Mouse (Mus musculus) limb, embryonic 12.5 days (tissue): ENCODE results near the gene Plekhh3. TPM values are rescaled to one million over a fixed set of nuclear protein-coding genes. Genes with fewer than 3 reads are reported as not detected.

ENCODE experiments used
- ATAC-seq: fragments of 200-750 bp; cut with Nextera tagmentation; 2 replicates; pipeline ENCODE4 v1.8.0; 2017; ENCODE audit warnings: low read depth, moderate TSS enrichment; ENCODE audit not compliant: insufficient number of reproducible peaks, insufficient read depth, low FRiP score, low TSS enrichment
- H3K27ac ChIP-seq: fragments of 300-500 bp; sonication (generic); 2 replicates; pipeline ENCODE4 v1.5.1; 2016; ENCODE audit warnings: mild to moderate bottlenecking, moderate library complexity
- H3K27me3 ChIP-seq: fragments of 300-500 bp; sonication (generic); 2 replicates; pipeline ENCODE4 v1.6.1; 2016; ENCODE audit warnings: mild to moderate bottlenecking, moderate library complexity
- H3K36me3 ChIP-seq: fragments of 300-500 bp; sonication (generic); 2 replicates; pipeline ENCODE4 v1.6.1; 2016; ENCODE audit warnings: mild to moderate bottlenecking, moderate library complexity
- H3K4me1 ChIP-seq: fragments of 300-500 bp; sonication (generic); replicated peaks from 2 replicates; pipeline ENCODE4 v1.6.1; 2016
- H3K4me2 ChIP-seq: fragments of 300-500 bp; sonication (generic); 2 replicates; pipeline ENCODE4 v1.6.1; 2016; ENCODE audit warnings: mild to moderate bottlenecking, moderate library complexity
- H3K4me3 ChIP-seq: fragments of 300-500 bp; sonication (generic); replicated peaks from 2 replicates; pipeline ENCODE4 v1.5.1; 2016; ENCODE audit warnings: mild to moderate bottlenecking
- H3K9ac ChIP-seq: fragments of 300-500 bp; sonication (generic); replicated peaks from 2 replicates; pipeline ENCODE4 v1.6.1; 2016; ENCODE audit warnings: mild to moderate bottlenecking, moderate library complexity
- H3K9me3 ChIP-seq: fragments of 300-500 bp; sonication (generic); 2 replicates; pipeline ENCODE4 v1.6.1; 2016; ENCODE audit warnings: mild to moderate bottlenecking, moderate library complexity
- WGBS: fragments of 180-500 bp; shearing (Covaris S2); methylation state at CpG from one replicate; pipeline ENCODE4 v1.1.7; 2016; 5-methylcytosine and 5-hydroxymethylcytosine counted together
- polyA plus RNA-seq: library from polyadenylated mRNA; unstranded; fragments of >200 nt; fragmentation: Nextera tagmentation; extraction: Ambion mirVana; gene quantifications from 2 replicates; pipeline ENCODE4 v1.2.1, GENCODE M21; 2016

Plekhh3 gene
- 5.3 and 7.0 TPM in 2 replicates for polyA plus RNA-seq

- Histone ChIP-seq H3K4me1 (peaks cover 56% of the 10 kb centered on the region), H3K9me3 (no peaks in the 10 kb centered on the region), H3K36me3 (peaks cover 6% of the 10 kb centered on the region; the same call in 1 of the 2 replicates), H3K9ac (peak within 1 kb of the TSS; percentile 67), H3K4me2 (peak within 1 kb of the TSS; percentile 84), H3K4me3 (peak within 1 kb of the TSS; percentile 66), H3K27ac (0 out of 2 replicates have a peak within 1 kb of the TSS, but pooled peaks have one; percentile 56), H3K27me3 (peaks cover 87% of the 10 kb centered on the region)
- under 1% methylated on average over 46 of the region's 50 CpGs for whole genome bisulfite sequencing
- ATAC-seq, result peak; percentile 94
These were observed at the start of gene Plekhh3 for GRCm38 (mm10) chr11:101170811-101171610. Plekhh3 (minus strand) TSS chr11:101171351.

- 0 out of 2 replicates have a peak, but pooled peaks cover 6% of the 10 kb centered on the region for H3K4me1 ChIP-seq
- peaks cover 18% of the 10 kb centered on the region; the same call in 1 of the 2 replicates for H3K36me3 ChIP-seq
- H3K4me3 ChIP-seq, result no peak overlapping the region
- WGBS, result 66% methylated on average over 2 of the region's 2 CpGs
- no peak for ATAC-seq
- no peak overlapping the region for H3K4me2 ChIP-seq
- H3K9ac ChIP-seq, result no peak overlapping the region
- no peaks in the 10 kb centered on the region for H3K9me3 ChIP-seq
- H3K27me3 ChIP-seq, result no peaks in the 10 kb centered on the region
- H3K27ac ChIP-seq, result no peak overlapping the region
These were observed 49.7 kb upstream of the Plekhh3 start for GRCm38 (mm10) chr11:101220853-101221252.

- Histone ChIP-seq H3K4me3 (no peak overlapping the region), H3K36me3 (peaks cover 39% of the 10 kb centered on the region), H3K9ac (no peak overlapping the region), H3K4me2 (no peak overlapping the region), H3K27ac (no peak overlapping the region), H3K9me3 (no peaks in the 10 kb centered on the region), H3K27me3 (no peaks in the 10 kb centered on the region), H3K4me1 (no peaks in the 10 kb centered on the region)
- ATAC-seq, result no peak
- 85% methylated on average over 10 of the region's 10 CpGs for WGBS
These were observed 47.4 kb upstream of the Plekhh3 start for GRCm38 (mm10) chr11:101218436-101219055.

GRCm38 (mm10) chr11:101216936-101217335, 45.8 kb upstream of the Plekhh3 start:
- WGBS, result 91% methylated on average over 5 of the region's 5 CpGs
- no peak for ATAC-seq
- Histone ChIP-seq H3K9ac (no peak overlapping the region), H3K27ac (no peak overlapping the region), H3K4me1 (no peaks in the 10 kb centered on the region), H3K4me3 (no peak overlapping the region), H3K4me2 (no peak overlapping the region), H3K36me3 (peaks cover 48% of the 10 kb centered on the region), H3K9me3 (no peaks in the 10 kb centered on the region), H3K27me3 (no peaks in the 10 kb centered on the region)

GRCm38 (mm10) chr11:101211970-101212369, 40.8 kb upstream of the Plekhh3 start:
- 45% methylated on average over 3 of the region's 3 CpGs for WGBS

GRCm38 (mm10) chr11:101200986-101201385, 29.8 kb upstream of the Plekhh3 start:
- Histone ChIP-seq H3K27me3 (no peaks in the 10 kb centered on the region), H3K4me1 (no peaks in the 10 kb centered on the region), H3K9ac (no peak overlapping the region), H3K4me3 (no peak overlapping the region), H3K9me3 (no peaks in the 10 kb centered on the region), H3K4me2 (no peak overlapping the region), H3K36me3 (peaks cover 84% of the 10 kb centered on the region), H3K27ac (no peak overlapping the region)
- WGBS, result 25% methylated on average over 7 of the region's 7 CpGs
- ATAC-seq, result no peak

More at GRCm38 (mm10) chr11:101211970-101212369, 40.8 kb upstream of the Plekhh3 start:
- Histone ChIP-seq H3K27ac (no peak overlapping the region), H3K4me3 (no peak overlapping the region), H3K9me3 (no peaks in the 10 kb centered on the region), H3K27me3 (no peaks in the 10 kb centered on the region), H3K4me1 (no peaks in the 10 kb centered on the region), H3K36me3 (peaks cover 72% of the 10 kb centered on the region), H3K9ac (no peak overlapping the region), H3K4me2 (no peak overlapping the region)
- ATAC-seq, result no peak; the same call in 1 of the 2 replicates

GRCm38 (mm10) chr11:101199555-101199954, 28.4 kb upstream of the Plekhh3 start:
- H3K9ac ChIP-seq, result no peak overlapping the region
- no peak overlapping the region for H3K4me3 ChIP-seq
- H3K4me2 ChIP-seq, result no peak overlapping the region
- H3K4me1 ChIP-seq, result no peaks in the 10 kb centered on the region
- H3K27ac ChIP-seq, result no peak overlapping the region
- H3K27me3 ChIP-seq, result no peaks in the 10 kb centered on the region
- no peak for ATAC-seq
- no peaks in the 10 kb centered on the region for H3K9me3 ChIP-seq
- peaks cover 90% of the 10 kb centered on the region for H3K36me3 ChIP-seq
- 86% methylated on average over 3 of the region's 3 CpGs for WGBS

- Histone ChIP-seq H3K4me3 (no peak overlapping the region), H3K27me3 (no peaks in the 10 kb centered on the region), H3K4me2 (no peak overlapping the region), H3K4me1 (peaks cover 6% of the 10 kb centered on the region), H3K9ac (no peak overlapping the region), H3K36me3 (peaks cover 87% of the 10 kb centered on the region), H3K27ac (no peak overlapping the region), H3K9me3 (no peaks in the 10 kb centered on the region)
- WGBS, result 89% methylated on average over 8 of the region's 8 CpGs
- no peak for ATAC-seq
These were observed 25.0 kb upstream of the Plekhh3 start for GRCm38 (mm10) chr11:101196175-101196574.

GRCm38 (mm10) chr11:101195571-101195970, 24.4 kb upstream of the Plekhh3 start:
- Histone ChIP-seq H3K4me3 (no peak overlapping the region), H3K4me1 (peaks cover 12% of the 10 kb centered on the region), H3K4me2 (no peak overlapping the region), H3K9ac (no peak overlapping the region), H3K27me3 (no peaks in the 10 kb centered on the region), H3K27ac (no peak overlapping the region), H3K9me3 (no peaks in the 10 kb centered on the region), H3K36me3 (peaks cover 81% of the 10 kb centered on the region)
- no peak for ATAC-seq
- 89% methylated on average over 8 of the region's 8 CpGs for WGBS

- 55% methylated on average over 1 of the region's 1 CpGs for WGBS
- Histone ChIP-seq H3K4me3 (no peak overlapping the region), H3K9me3 (no peaks in the 10 kb centered on the region), H3K36me3 (peaks cover 77% of the 10 kb centered on the region), H3K9ac (no peak overlapping the region), H3K4me1 (peaks cover 17% of the 10 kb centered on the region), H3K27ac (no peak overlapping the region), H3K27me3 (no peaks in the 10 kb centered on the region), H3K4me2 (no peak overlapping the region)
- ATAC-seq, result no peak
These were observed 23.9 kb upstream of the Plekhh3 start for GRCm38 (mm10) chr11:101195101-101195500.

- Histone ChIP-seq H3K9me3 (no peaks in the 10 kb centered on the region), H3K9ac (no peak overlapping the region), H3K4me3 (no peak overlapping the region), H3K4me2 (no peak overlapping the region), H3K27ac (no peak overlapping the region), H3K27me3 (no peaks in the 10 kb centered on the region), H3K4me1 (peaks cover 21% of the 10 kb centered on the region), H3K36me3 (peaks cover 72% of the 10 kb centered on the region)
- ATAC-seq, result no peak
- 82% methylated on average over 6 of the region's 6 CpGs for WGBS
These were observed 23.5 kb upstream of the Plekhh3 start for GRCm38 (mm10) chr11:101194643-101195042.
